Mouse (Mus musculus) cerebellum, adult 2 months (tissue): ENCODE measurements around the gene 1700030K09Rik.

Experiments used
- CTCF ChIP-seq: fragments of 200-500 bp; IDR thresholded peaks from 2 replicates; pipeline ENCODE4 v1.5.1; 2011; ENCODE audit warnings: low read depth, mild to moderate bottlenecking, control low read depth, low read length, moderate library complexity, borderline replicate concordance; ENCODE audit not compliant: insufficient read depth
- POLR2A ChIP-seq: fragments of 200-500 bp; IDR thresholded peaks from 2 replicates; pipeline ENCODE4 v1.6.1; 2011; ENCODE audit warnings: low read length, control low read depth, borderline replicate concordance; ENCODE audit not compliant: insufficient read depth

- TF ChIP-seq CTCF (no peak), POLR2A (no peak)
Measured at GRCm38 (mm10) chr8:72464211-72464610, 20.5 kb downstream of the 1700030K09Rik start.
